Mouse (Mus musculus) limb, embryonic 13.5 days (tissue): ENCODE data around the gene Ccr10. TPM values are rescaled to one million over a fixed set of nuclear protein-coding genes. Genes with fewer than 3 reads are reported as not detected.

ENCODE experiments used
- ATAC-seq: fragments of 200-750 bp; cut with Nextera tagmentation; 2 replicates; pipeline ENCODE4 v1.8.0; 2017; ENCODE audit warnings: low read depth, moderate number of reproducible peaks, moderate TSS enrichment; ENCODE audit not compliant: low FRiP score
- H3K27ac ChIP-seq: fragments of 300-500 bp; sonication (generic); 2 replicates; pipeline ENCODE4 v1.5.1; 2015; ENCODE audit warnings: inconsistent platforms, mild to moderate bottlenecking, moderate library complexity
- H3K27me3 ChIP-seq: fragments of 300-500 bp; sonication (generic); 2 replicates; pipeline ENCODE4 v1.6.1; 2015; ENCODE audit warnings: mild to moderate bottlenecking, inconsistent platforms
- H3K36me3 ChIP-seq: fragments of 300-500 bp; sonication (generic); 2 replicates; pipeline ENCODE4 v1.6.1; 2015; ENCODE audit warnings: inconsistent platforms, mild to moderate bottlenecking, moderate library complexity
- H3K4me1 ChIP-seq: fragments of 300-500 bp; sonication (generic); 2 replicates; pipeline ENCODE4 v1.6.1; 2015; ENCODE audit warnings: inconsistent platforms
- H3K4me2 ChIP-seq: fragments of 300-500 bp; sonication (generic); replicated peaks from 2 replicates; pipeline ENCODE4 v1.6.1; 2015; ENCODE audit warnings: inconsistent platforms, mild to moderate bottlenecking, moderate library complexity
- H3K4me3 ChIP-seq: fragments of 300-500 bp; sonication (generic); 2 replicates; pipeline ENCODE4 v1.5.1; 2015; ENCODE audit warnings: moderate library complexity, mild to moderate bottlenecking, inconsistent platforms
- H3K9ac ChIP-seq: fragments of 300-500 bp; sonication (generic); 2 replicates; pipeline ENCODE4 v1.6.1; 2015; ENCODE audit warnings: mild to moderate bottlenecking, inconsistent platforms
- H3K9me3 ChIP-seq: fragments of 300-500 bp; sonication (generic); 2 replicates; pipeline ENCODE4 v1.6.1; 2016; ENCODE audit warnings: inconsistent platforms
- WGBS: fragments of 180-500 bp; shearing (Covaris S2); methylation state at CpG from one replicate; pipeline ENCODE4 v1.1.7; 2015; 5-methylcytosine and 5-hydroxymethylcytosine counted together
- polyA plus RNA-seq: library from polyadenylated mRNA; unstranded; fragments of >200 nt; fragmentation: Nextera tagmentation; extraction: Ambion mirVana; gene quantifications from 2 replicates; pipeline ENCODE4 v1.2.1, GENCODE M21; 2015

Gene Ccr10
- polyA plus RNA-seq, 1 experiment from 2014 or later, result 0.10 TPM

DNA sequence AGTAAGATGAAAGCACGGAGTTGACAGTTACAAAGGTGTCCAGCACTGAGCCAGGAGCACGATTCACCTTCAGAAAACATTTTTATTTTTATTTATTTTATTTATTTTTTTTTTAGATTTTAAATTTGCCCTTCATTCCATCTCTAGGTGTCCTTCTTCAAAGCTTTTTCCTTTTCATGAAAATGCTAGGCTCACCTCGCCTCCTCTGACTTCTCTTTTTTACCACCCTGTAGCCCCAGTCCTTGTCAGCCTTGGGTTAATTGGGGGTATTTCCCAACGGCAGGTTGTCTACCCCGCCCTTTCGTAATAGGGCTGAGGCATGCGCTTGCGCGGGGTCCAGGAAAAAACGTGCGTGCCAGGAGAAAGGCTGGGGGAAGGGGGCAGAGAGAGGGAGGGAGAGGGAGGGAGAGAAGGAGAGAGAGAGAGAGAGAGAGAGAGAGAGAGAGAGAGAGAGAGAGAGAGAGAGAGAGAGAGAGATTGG, 433 bp upstream of the Ccr10 start:
- WGBS, result 9% methylated on average over 11 of the region's 11 CpGs

DNA sequence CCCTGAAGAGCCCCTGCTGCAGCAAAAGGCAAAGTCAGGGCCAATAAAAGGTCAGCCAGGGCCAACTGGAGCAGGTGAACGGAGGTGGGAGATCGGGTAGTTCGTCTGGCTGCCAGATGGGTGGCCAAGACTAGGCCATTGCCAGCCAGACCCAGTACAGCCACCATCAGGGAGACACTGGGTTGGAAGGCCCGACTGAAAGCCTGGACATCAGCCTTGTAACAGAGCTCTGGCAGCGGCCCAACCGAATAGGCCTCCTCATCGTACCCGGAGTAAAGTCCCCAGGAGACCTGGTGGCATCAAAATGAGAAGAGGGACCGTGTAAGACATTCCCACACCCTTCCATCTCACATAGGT, 876 bp downstream of the Ccr10 start:
- 28% methylated on average over 9 of the region's 9 CpGs for WGBS
- Histone ChIP-seq H3K4me1 (peaks cover 70% of the 10 kb centered on the region), H3K27ac (no peak overlapping the region), H3K9ac (peak overlapping the region; percentile 63; the same call in 1 of the 2 replicates), H3K4me2 (peak overlapping the region; percentile 89), H3K9me3 (no peaks in the 10 kb centered on the region), H3K4me3 (peak overlapping the region; percentile 40), H3K27me3 (peaks cover 79% of the 10 kb centered on the region), H3K36me3 (no peaks in the 10 kb centered on the region)
- no peak for ATAC-seq

More for the DNA sequence above, 433 bp upstream of the Ccr10 start:
- no peak for ATAC-seq
- H3K4me1 ChIP-seq, result peaks cover 57% of the 10 kb centered on the region
- no peaks in the 10 kb centered on the region for H3K36me3 ChIP-seq
- H3K4me3 ChIP-seq, result peak overlapping the region; percentile 33
- peak overlapping the region; percentile 59 for H3K4me2 ChIP-seq
- peaks cover 76% of the 10 kb centered on the region for H3K27me3 ChIP-seq
- 0 out of 2 replicates have a peak overlapping the region, but pooled peaks have one; percentile 39 for H3K9ac ChIP-seq
- H3K9me3 ChIP-seq, result no peaks in the 10 kb centered on the region
- H3K27ac ChIP-seq, result no peak overlapping the region

DNA sequence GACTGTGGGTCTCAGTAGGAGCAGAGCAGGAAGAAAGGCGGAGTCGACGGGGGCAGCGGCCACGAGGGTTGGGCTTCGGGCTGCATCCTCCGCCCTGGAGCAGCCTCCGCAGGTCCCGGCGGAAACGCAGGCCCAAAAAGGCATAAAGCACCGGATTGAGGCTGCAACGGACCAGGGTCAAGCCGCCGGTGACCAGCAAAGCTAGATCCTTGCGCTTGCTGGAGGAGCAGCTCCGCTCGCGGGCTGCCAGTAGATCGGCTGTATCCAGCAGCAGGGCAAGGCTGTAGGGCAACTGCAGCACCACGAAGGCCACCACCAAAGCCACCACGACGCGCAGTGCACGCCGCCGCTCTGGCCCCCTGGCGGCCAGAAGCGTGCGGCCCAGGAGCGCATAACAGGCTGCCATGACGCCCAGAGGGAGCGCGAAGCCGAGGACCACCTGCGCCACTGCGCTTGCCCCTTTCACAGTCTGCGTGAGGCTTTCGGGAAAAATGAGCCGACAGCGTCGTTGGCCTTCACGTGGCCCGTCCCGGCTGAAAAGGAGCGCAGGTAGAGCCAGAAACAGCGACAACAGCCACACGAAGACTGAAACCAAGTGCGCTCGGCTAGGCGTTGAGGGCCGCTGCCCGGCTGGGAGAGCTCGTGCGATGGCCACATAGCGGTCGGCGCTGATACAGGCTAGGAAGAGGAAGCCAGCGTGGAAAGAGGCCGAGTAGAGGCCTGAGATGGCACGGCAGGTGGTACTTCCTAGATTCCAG, 1.4 kb downstream of the Ccr10 start:
- Histone ChIP-seq H3K9me3 (no peaks in the 10 kb centered on the region), H3K9ac (peak overlapping the region; percentile 63), H3K4me3 (peak overlapping the region; percentile 40), H3K36me3 (no peaks in the 10 kb centered on the region), H3K27me3 (peaks cover 79% of the 10 kb centered on the region), H3K4me1 (peaks cover 76% of the 10 kb centered on the region), H3K4me2 (peak overlapping the region; percentile 89), H3K27ac (no peak overlapping the region)
- peak; percentile 48; the same call in 1 of the 2 replicates for ATAC-seq
- WGBS, result under 1% methylated on average over 61 of the region's 61 CpGs

DNA sequence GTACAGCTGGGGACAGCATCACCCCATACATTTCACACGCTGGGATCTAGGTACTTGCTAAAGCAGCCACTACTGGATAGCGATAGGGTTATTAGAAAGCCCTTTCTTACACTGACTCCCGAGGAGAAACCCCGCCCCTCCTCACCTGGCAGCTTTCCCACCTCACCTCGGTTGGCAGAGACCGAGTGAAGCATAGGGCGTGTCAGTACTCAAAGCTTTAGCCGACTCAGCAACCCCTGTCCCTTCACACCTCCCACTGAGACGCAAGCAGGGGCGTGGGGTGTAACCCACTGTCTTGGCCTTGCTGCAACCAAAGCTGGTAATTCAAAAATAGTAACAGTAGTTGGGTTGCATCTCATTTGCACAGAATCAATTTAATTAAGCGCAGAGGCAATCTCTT, 2.1 kb downstream of the Ccr10 start:
- Histone ChIP-seq H3K4me1 (peaks cover 75% of the 10 kb centered on the region), H3K9me3 (no peaks in the 10 kb centered on the region), H3K4me2 (peak overlapping the region; percentile 89), H3K4me3 (peak overlapping the region; percentile 40), H3K36me3 (0 out of 2 replicates have a peak, but pooled peaks cover under 1% of the 10 kb centered on the region), H3K27ac (no peak overlapping the region), H3K9ac (no peak overlapping the region), H3K27me3 (peaks cover 79% of the 10 kb centered on the region)
- no peak for ATAC-seq
- 6% methylated on average over 11 of the region's 11 CpGs for WGBS

DNA sequence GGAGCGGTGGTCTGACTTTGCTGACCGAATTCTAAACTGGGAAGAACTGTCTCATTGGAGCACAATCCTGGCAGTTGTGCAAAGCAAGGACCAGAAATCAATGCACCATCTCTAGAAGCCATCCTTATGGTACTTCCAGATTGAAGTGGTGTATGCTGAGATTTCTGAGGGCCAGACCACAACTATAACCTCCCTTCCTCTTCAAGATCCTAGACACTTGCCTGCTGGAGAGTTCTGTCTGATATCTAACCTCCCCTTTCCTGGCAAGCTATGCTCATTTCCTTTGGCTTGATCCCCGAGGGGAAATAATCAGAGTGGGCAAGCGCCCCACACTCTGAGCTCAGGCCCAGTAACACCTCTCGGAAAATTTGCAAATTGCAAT, 2.8 kb downstream of the Ccr10 start:
- Histone ChIP-seq H3K27ac (peak overlapping the region; percentile 72), H3K36me3 (peaks cover 7% of the 10 kb centered on the region), H3K9me3 (no peaks in the 10 kb centered on the region), H3K4me3 (peak overlapping the region; percentile 74), H3K9ac (peak overlapping the region; percentile 60), H3K27me3 (peaks cover 79% of the 10 kb centered on the region), H3K4me2 (peak overlapping the region; percentile 89), H3K4me1 (peaks cover 74% of the 10 kb centered on the region)
- no peak for ATAC-seq
- WGBS, result 13% methylated on average over 5 of the region's 5 CpGs

DNA sequence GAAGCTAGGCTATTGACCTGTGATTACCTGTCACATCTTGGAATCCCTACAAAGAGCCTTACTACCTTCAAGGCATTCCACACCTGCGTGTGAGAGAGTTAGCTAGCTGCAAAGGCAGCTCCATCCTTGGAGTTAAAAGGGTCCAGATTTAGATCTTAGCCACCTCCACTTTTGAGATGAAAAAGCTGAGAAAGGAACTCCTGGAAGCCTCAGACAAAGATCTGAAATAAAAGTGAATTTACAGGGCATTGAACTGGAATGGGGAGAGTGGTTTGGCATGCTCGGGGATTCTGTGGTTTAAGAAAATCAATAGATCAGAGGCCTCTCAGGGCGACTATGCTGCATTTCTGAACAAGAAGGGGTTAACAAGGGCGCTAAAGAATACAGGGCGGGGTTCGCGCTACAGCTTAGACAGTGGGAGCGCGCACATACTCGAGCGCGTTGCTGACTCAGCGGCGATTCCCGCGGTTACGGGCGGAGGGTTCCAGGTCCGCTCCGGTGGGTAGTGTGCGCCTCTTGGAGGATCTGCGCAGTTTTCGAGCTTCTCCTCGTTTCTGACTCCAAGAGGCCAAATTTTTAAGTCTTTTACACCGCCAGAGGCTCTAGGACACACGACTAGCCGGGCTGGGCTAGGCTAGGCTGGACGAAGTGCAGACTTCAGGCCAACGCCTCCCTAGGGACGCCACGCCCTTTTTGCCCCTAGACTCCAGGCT, 3.4 kb downstream of the Ccr10 start:
- Histone ChIP-seq H3K4me3 (peak overlapping the region; percentile 74), H3K36me3 (peaks cover 13% of the 10 kb centered on the region), H3K4me2 (peak overlapping the region; percentile 89), H3K9me3 (no peaks in the 10 kb centered on the region), H3K27me3 (peaks cover 79% of the 10 kb centered on the region), H3K9ac (peak overlapping the region; percentile 60), H3K27ac (peak overlapping the region; percentile 72), H3K4me1 (peaks cover 69% of the 10 kb centered on the region)
- under 1% methylated on average over 31 of the region's 31 CpGs for WGBS
- peak; percentile 48 for ATAC-seq

DNA sequence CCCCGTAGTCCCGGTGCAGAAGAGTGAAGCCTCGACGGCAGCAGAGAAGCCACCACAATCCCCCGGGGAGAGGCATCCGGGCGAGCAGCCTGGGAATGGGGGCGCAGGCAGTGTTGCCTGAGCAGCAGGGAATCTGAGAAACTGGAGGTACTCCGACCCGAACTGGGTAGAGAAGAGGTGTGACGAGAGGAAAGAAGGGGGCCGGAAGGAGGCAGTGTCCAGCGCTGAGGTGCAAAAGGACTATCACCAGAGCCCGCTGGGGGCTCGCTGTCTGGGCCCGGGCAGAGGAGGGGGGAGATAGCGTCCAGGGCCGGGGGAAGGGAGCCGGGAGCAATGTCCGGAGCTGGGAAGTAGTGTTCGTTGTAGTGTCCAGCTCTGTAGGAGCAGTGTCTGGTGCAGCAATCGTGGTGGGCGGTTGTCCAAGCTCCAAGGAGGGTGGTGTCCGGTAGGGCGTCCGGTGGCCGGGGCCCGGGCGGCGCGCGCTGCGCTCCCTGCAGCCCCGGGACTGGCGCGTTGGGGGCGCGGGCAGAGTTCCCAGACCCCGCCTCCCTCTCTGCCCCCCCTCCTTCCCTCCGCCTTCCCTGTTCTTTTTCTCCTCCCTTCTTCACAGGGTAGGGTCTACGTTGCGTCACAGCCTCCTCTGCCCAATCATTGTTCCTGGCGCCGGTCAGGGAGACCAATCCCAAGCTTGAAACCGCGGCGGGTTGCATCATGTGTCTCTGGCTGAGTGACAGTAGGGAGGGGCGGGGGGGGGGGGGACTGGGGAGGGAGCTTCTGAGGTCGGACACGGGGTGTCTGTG, 4.2 kb downstream of the Ccr10 start, which contains the start of gene Plekhh3:
Gene Plekhh3 (minus strand): TSS at position 541 of the 800 bp plus-strand sequence.
- peaks cover 61% of the 10 kb centered on the region for H3K4me1 ChIP-seq
- peaks cover 20% of the 10 kb centered on the region for H3K36me3 ChIP-seq
- peak within 1 kb of the TSS; percentile 78 for H3K9ac ChIP-seq
- peak within 1 kb of the TSS; percentile 89 for H3K4me2 ChIP-seq
- peak; percentile 96 for ATAC-seq
- H3K9me3 ChIP-seq, result no peaks in the 10 kb centered on the region
- peaks cover 79% of the 10 kb centered on the region for H3K27me3 ChIP-seq
- WGBS, result under 1% methylated on average over 50 of the region's 50 CpGs
- peak within 1 kb of the TSS; percentile 72 for H3K27ac ChIP-seq
- H3K4me3 ChIP-seq, result peak within 1 kb of the TSS; percentile 74

DNA sequence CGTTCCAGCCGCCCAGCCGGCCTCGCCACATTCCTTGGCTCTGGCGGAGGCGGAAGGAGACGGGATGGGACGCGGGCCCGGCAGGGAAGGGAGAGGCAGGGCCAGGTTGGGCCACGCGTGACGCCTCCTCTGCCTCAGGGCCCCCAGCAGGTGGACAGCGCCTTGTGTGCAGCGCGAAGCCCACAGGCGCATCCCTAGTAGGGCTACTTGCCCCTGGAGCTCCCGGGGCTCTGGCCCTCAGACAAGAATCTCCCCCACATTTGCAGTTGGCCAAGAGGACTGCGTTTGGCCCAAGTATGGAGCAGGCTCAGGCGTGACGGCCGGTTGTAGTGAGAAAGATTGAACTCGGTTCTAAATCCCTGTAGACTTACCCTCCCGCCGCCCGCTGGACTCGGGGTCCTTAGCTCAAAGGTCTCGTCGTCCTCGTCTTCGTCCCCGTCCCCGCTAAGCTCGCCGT, 4.9 kb downstream of the Ccr10 start, which contains the start of gene Cntnap1:
Gene Cntnap1 (plus strand): TSS at position 170 of the 457 bp plus-strand sequence.
- H3K27ac ChIP-seq, result peak within 1 kb of the TSS; percentile 52
- no peak for ATAC-seq
- peak within 1 kb of the TSS; percentile 89 for H3K4me2 ChIP-seq
- WGBS, result 0% methylated on average over 35 of the region's 35 CpGs
- H3K4me3 ChIP-seq, result peak within 1 kb of the TSS; percentile 74
- peak within 1 kb of the TSS; percentile 78 for H3K9ac ChIP-seq
- peaks cover 58% of the 10 kb centered on the region for H3K4me1 ChIP-seq
- H3K9me3 ChIP-seq, result no peaks in the 10 kb centered on the region
- peaks cover 21% of the 10 kb centered on the region for H3K36me3 ChIP-seq
- H3K27me3 ChIP-seq, result peaks cover 79% of the 10 kb centered on the region

DNA sequence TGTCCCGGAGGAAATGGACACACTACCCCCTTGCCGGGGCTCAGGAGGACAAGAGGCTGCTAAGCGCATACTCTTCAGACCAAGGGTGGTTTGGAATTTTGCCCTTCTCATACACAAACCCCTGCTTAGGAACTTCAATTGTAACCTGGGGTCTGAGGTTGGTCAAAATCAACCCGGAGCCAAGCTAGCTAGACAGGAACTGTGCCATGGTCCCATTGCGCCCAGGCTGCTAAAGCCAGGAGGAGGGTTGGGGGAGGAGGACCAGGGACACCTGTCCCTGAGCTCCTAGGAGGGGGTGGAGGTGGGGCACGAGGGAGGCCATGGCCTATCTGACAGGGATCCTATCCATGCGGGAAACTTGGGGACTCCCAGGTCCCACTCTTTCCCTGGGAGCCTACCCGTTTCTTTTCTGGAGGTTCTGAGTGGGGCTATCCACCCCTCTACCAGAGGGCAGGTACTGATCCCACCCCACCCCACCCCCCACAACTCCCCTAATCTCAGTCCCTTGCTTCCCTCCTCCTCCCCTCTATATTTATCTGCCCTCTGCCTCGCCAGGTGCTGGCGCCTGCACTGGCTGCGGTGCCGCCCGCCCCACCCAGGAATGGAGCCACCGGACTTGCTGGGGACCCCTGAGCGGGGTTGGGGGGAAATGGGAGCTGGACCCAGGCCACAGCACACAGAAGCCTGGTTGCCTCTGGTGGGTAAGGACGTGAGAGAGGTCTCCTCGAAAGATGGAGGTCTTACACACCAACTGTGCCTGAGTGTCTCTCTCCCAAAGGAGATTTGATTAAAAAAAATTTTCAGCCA, 5.7 kb downstream of the Ccr10 start:
- Histone ChIP-seq H3K27ac (no peak overlapping the region), H3K9ac (peak overlapping the region; percentile 78), H3K36me3 (peaks cover 21% of the 10 kb centered on the region), H3K27me3 (peaks cover 79% of the 10 kb centered on the region), H3K4me2 (peak overlapping the region; percentile 89), H3K4me3 (peak overlapping the region; percentile 74), H3K4me1 (peaks cover 52% of the 10 kb centered on the region), H3K9me3 (no peaks in the 10 kb centered on the region)
- 13% methylated on average over 17 of the region's 17 CpGs for WGBS
- ATAC-seq, result no peak

DNA sequence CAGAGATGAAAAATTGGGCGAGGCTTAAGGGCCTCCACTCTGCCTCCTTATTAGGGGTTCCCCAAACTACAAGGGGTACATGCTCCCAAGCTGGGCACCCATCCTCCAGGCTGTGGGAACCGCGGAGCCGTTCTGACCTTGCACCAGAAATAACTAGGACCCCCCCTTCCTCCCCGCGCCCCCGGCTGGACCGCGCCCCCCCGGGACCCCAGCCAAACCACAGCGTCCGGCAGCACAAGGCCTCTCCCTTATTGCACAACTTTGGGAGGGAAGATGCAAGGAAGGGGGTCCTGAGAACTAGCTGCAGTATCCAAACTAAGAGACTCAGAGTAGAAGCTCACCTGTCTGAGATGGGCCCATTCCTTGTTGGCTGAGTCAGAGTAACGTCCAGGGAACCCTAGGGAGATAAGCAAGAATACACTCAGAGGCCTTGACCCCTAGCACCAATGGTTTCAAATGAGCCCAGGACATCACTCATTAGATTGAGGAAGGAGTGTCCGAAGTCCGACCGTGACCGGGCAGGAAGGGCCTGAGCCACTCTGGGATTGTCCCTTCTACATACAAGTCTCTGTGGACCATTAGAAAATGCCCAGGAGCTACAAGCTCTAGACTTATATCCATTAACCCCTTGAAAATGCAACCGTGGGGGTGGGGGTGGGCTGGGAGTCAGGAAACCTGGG, 6.8 kb downstream of the Ccr10 start:
- H3K9me3 ChIP-seq, result no peaks in the 10 kb centered on the region
- H3K4me1 ChIP-seq, result peaks cover 52% of the 10 kb centered on the region
- peaks cover 23% of the 10 kb centered on the region for H3K36me3 ChIP-seq
- 66% methylated on average over 18 of the region's 18 CpGs for WGBS
- H3K4me3 ChIP-seq, result no peak overlapping the region
- H3K9ac ChIP-seq, result no peak overlapping the region
- no peak overlapping the region; the same call in 1 of the 2 replicates for H3K4me2 ChIP-seq
- no peak overlapping the region for H3K27ac ChIP-seq
- H3K27me3 ChIP-seq, result peaks cover 79% of the 10 kb centered on the region
- no peak for ATAC-seq
